Mouse (Mus musculus) cerebellum, adult 11-12 months (tissue): ENCODE results near the gene Kctd15.

Experiments used
- DNase-seq: peaks from one replicate; pipeline ENCODE4 v3.0.0; 2022

The Kctd15 gene

GRCm38 (mm10) chr7:34662227-34662626 lies 5.7 kb upstream of the Kctd15 start:
- no peak for DNase-seq

GRCm38 (mm10) chr7:34659386-34660085 lies 3.0 kb upstream of the Kctd15 start:
- no peak for DNase-seq

DNA sequence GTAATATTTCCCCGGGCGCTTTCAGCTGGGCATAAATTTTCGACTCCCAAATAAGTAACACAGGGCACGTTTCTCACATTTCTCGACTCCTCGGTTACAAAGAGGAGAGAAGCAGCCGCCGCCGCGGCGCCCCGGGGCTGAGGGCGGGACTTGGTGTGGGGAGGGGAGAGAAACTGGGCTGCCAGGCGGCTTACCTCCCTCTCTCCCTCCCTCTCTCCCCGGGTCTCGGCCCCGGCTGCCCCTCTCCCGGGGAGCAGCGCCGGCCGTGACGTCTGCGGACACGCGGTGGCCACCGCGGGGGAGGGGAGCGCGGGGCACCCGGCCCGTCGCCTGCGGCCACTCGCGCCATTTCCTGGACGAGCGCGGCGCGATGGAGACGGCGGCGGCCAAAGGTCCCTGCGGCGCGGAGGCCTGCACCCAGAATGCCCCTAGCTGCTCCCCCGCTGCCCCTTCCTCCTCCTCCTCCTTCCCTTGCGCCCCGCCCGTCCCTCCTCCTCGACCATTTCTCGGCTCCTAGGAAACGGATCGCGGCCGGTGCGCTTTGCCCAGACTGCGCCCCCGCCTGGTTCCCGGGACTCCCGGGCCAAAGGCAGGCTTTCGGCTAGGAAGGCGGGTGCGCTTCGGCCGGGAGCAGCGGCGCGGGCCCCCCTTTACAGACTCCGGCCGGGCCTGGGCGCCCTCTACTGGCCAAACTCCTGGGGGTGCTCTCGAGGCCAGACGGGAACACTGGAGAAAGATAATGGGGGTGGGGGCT lies 1.3 kb downstream of the Kctd15 start:
- peak; percentile 92 for DNase-seq

- peak; percentile 71 for DNase-seq
Observed at GRCm38 (mm10) chr7:34654441-34655085, 2.0 kb downstream of the Kctd15 start.

- peak; percentile 55 for DNase-seq
Observed at GRCm38 (mm10) chr7:34653731-34654440, 2.6 kb downstream of the Kctd15 start.

DNA sequence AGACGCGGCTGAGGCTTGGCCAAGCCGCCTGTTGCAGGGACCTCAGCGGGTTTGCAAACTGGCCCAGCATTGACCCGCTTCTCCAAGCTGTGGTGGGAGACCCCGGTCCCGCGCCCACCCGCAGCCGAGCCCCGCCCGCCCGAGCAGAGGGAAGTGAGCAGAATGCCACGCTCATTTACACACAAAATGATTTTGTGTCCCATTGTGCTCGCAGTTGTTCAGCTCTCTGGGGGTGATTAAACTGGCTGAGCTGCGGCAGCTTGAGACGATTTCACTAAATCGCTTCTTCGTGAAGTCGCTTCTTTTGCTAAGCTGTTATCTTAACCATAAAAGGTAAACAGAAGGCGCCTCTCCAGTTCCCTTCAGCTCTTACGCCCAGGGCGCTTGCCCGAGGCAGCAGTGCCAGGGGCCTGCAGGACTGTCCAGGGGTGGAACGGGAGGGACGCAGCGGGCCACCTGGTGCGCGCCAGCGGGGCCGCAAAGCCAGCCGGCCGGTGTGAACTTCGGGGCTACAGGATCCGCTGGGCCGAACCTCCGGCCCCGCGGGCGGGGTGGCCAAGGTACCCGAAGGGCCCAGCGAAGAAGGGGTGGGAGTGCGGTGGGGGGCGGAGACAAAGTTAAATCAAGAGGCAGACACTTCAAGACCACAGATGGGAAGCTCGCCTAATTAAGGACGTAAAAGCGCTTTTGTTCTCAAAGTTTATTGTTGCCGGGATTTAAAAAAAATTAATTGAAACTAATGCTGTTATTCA lies 3.6 kb downstream of the Kctd15 start:
- peak; percentile 39 for DNase-seq

GRCm38 (mm10) chr7:34651381-34651780 lies 5.2 kb downstream of the Kctd15 start:
- no peak for DNase-seq

- DNase-seq, result peak; percentile 50
Observed at GRCm38 (mm10) chr7:34647052-34647451, 9.5 kb downstream of the Kctd15 start.

DNA sequence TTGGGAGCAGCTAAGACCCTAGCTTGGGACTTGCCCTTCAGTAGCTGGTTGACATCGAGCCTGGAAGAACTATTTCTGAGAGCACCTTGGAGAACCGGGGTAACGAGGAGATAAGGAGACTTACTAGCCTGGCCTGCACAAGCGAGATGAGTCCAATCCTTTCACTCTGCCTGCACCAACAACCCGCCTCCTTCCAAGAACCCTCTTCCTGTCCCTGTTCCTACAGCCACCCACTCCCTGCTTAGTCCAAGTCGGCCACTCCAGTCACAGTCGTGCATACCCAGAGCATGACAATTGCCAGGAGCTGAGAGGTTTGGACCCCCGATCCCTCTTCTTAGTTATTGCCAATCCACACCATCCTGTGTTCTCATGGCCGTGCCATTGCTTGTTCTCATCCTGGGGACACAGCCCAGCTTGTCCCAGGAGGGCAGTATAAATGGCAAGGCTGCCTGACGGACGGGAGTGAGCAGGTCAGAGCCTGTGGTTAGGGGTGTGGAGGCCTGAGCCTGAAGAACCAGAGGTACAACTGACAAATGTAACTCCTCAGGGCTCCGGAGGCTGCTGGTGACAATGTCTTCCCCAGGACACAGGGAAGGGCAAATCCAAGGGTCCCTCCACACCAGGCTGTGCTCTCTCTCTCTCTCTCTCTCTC lies 10.3 kb downstream of the Kctd15 start:
- no peak for DNase-seq

GRCm38 (mm10) chr7:34645623-34646022 lies 10.9 kb downstream of the Kctd15 start:
- no peak for DNase-seq

- DNase-seq, result no peak
Observed at GRCm38 (mm10) chr7:34644591-34644990, 11.9 kb downstream of the Kctd15 start.

DNA sequence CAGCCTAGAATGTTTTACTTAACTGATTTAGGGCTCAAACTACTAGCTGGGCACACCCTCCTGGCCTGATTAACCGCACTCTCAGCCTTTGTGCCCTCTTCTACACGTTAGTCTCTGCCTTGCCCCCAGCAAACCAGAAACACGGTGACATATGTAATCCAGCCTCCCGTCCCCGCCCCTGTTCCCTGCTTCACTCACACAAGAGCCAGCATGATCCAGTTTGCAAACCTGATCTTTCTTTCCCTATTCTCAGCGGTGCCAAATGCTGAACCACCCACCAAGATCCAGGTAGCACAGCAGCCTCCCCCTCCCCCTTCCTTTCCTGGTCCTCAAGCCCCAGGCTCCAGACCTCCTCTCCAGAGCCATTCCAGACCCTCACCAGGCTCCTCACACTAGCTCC lies 13.2 kb downstream of the Kctd15 start:
- no peak for DNase-seq

GRCm38 (mm10) chr7:34641968-34642367 lies 14.6 kb downstream of the Kctd15 start:
- no peak for DNase-seq

DNA sequence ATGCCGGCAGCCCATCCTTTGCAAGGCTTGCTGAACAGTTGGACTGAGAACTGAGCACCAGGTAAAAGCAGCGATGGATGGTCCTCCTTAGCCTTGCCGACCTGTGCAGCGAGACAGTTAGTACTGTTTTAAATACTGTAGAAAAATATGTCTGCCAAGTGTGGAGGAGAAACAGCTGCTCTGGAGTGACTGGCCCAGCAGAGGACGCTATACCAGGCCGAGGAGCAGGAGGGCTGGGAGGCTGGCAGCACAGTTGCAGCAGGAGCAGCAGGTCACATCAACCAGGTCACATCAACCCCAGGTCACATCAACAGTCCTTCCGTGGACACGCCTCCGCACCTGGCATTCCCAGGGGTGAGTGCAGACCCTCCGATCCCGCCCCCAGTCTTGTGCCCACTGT lies 16.7 kb downstream of the Kctd15 start:
- DNase-seq, result no peak

GRCm38 (mm10) chr7:34636661-34637060 lies 19.9 kb downstream of the Kctd15 start:
- no peak for DNase-seq

- DNase-seq, result no peak
Observed at GRCm38 (mm10) chr7:34632966-34633742, 23.4 kb downstream of the Kctd15 start.

GRCm38 (mm10) chr7:34630211-34631085 lies 26.1 kb downstream of the Kctd15 start:
- DNase-seq, result no peak

DNA sequence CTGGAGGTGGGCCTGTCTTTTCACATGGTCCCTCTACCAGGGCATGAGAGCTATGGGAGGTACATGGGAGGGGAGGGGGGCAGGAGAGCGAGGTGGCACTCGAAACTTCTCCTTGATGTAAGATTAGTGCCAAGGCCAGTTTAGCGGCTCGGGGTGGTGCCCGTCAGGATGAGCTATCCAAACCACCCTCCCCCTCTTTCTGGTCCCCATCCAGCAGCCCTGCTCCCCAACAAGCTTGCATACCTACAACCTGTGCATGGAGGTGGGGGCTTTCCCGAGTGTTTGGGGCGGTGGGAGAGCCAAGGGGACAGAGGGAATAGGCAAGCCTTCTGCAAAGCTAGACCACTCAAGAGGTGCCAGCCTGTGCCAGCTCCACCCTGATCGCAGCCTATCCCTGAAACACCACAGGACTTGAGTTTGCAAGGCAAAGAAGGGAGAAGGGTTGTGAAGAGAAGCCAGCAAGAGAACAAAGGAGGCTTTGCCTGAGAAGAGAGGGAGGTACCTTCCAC lies 26.8 kb downstream of the Kctd15 start:
- DNase-seq, result no peak

- no peak for DNase-seq
Observed at GRCm38 (mm10) chr7:34620411-34620810, 36.1 kb downstream of the Kctd15 start.
